Mouse (Mus musculus) lung, adult 2 months (tissue): ENCODE data around the gene Slc34a1.

Source experiments
- CTCF ChIP-seq: fragments of 200-500 bp; IDR thresholded peaks from 2 replicates; pipeline ENCODE4 v1.5.1; 2011; ENCODE audit warnings: mild to moderate bottlenecking, low read length, control low read depth; ENCODE audit not compliant: insufficient read depth
- POLR2A ChIP-seq: fragments of 200-500 bp; IDR thresholded peaks from 2 replicates; pipeline ENCODE4 v1.6.1; 2011; ENCODE audit warnings: low read depth, mild to moderate bottlenecking, control low read depth, low read length, borderline replicate concordance; ENCODE audit errors: extremely low read depth

DNA sequence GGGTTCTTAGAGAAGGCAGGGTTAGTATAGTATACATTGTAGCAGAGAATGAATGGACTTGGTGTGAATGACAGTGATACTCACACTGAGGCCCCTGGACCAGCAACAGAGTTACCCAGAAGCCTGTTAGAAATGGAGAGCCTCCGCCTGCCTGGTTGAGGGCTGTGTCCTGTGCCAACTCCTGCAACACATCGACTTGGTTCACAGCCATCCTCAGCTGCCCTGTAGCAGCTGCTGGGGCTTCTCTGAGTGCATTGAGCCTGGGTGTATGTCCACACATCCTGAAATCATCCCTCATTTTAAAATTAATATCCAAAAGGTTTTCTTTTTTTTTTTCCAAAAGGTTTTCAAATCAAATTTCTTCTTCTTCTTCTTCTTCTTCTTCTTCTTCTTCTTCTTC is 22.1 kb upstream of the Slc34a1 start:
- no peak for TF ChIP-seq CTCF
- TF ChIP-seq POLR2A, result no peak
